ENCODE assay signal across 8 mouse cellular contexts in the genomic region with DNA sequence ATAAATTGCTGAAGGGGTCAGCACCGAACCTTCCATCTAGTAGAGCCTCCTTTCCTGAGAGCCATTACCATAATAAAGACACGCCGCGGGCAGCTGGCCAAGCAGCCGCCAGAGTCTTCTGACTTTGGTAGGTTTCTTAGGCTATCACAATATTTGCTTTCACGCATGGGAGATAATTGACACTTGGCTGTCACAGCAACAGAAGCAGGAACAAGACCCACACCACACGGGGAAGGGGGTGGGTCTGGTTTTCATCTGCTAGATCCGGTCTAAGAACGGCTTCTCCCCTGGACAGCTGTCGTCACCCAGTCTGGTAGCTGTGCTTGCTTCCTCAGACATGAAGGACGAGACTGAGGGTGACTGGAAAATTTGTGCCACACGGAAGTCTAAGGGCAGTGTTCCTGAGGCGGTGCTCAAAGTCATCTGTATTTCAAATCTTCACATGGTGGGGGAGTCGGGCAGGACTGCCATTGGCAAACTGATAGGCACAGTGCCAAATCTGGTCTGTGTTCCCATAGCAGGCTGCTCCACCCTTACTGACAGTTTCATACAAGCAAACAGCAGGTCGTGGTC.
DNase-seq lines count a peak whose midpoint lies in the region; ATAC-seq and TF ChIP-seq lines count a peak whose summit lies in the region.
"Had no signal": no experiment of that assay in that cellular context is flagged by ENCODE, and none has a peak within 500 bp of the region (broad histone marks: within the 10 kb centered on the region; RNA-seq: fewer than 3 reads in every experiment).

No protein-coding gene starts in this region.

- H3K4me3 ChIP-seq in liver, postnatal 0 days (ENCODE audit: low read depth, low read length) = no peak overlapping the region
- peak overlapping the region; percentile 18; the same call in 1 of the 2 replicates for H3K4me3 ChIP-seq in heart, embryonic 15.5 days
- H3K4me3 ChIP-seq in neural tube, embryonic 11.5 days (ENCODE audit: low read depth, low read length) = no peak overlapping the region
- H3K4me3 ChIP-seq: embryonic facial prominence, embryonic 15.5 days had no signal

- H3K27ac ChIP-seq in liver, postnatal 0 days (ENCODE audit: low read depth) = no peak overlapping the region
- no peak overlapping the region for H3K27ac ChIP-seq in heart, embryonic 15.5 days
- H3K27ac ChIP-seq in neural tube, embryonic 11.5 days (ENCODE audit: low read depth, low read length) = no peak overlapping the region
- H3K27ac ChIP-seq: embryonic facial prominence, embryonic 15.5 days had no signal

- no peaks in the 10 kb centered on the region for H3K9me3 ChIP-seq in liver, postnatal 0 days (ENCODE audit: low read length)
- no peaks in the 10 kb centered on the region for H3K9me3 ChIP-seq in heart, embryonic 15.5 days (replicated peaks)
- no peaks in the 10 kb centered on the region for H3K9me3 ChIP-seq in neural tube, embryonic 11.5 days (ENCODE audit: control insufficient read depth, low read length)
- H3K9me3 ChIP-seq: embryonic facial prominence, embryonic 15.5 days had no signal

- TF ChIP-seq CTCF in liver, postnatal 0 days (IDR thresholded peaks at IDR 0.05; ENCODE audit: low read depth) = no peak

- H3K4me2 ChIP-seq in liver, postnatal 0 days (ENCODE audit: low read depth, low read length) = peak overlapping the region; percentile 7; the same call in 1 of the 2 replicates
- peak overlapping the region; percentile 52 for H3K4me2 ChIP-seq in heart, embryonic 15.5 days
- H3K4me2 ChIP-seq in neural tube, embryonic 11.5 days (ENCODE audit: low read depth) = no peak overlapping the region
- H3K4me2 ChIP-seq: embryonic facial prominence, embryonic 15.5 days had no signal

- H3K27me3 ChIP-seq in liver, postnatal 0 days (ENCODE audit: insufficient read depth, low read length) = no peaks in the 10 kb centered on the region
- no peaks in the 10 kb centered on the region for H3K27me3 ChIP-seq in heart, embryonic 15.5 days
- H3K27me3 ChIP-seq in neural tube, embryonic 11.5 days (ENCODE audit: control insufficient read depth, insufficient read depth, low read length) = no peaks in the 10 kb centered on the region

- 62% methylated on average over 15 of the region's 15 CpGs for WGBS in liver, postnatal 0 days (ENCODE audit: insufficient replicate concordance)
- 29% methylated on average over 15 of the region's 15 CpGs for WGBS in heart, embryonic 15.5 days
- 45% methylated on average over 15 of the region's 15 CpGs for WGBS in neural tube, embryonic 11.5 days

- no peak for TF ChIP-seq EP300 in liver, postnatal 0 days (IDR thresholded peaks at IDR 0.05; ENCODE audit: low read depth)

- ATAC-seq in liver, postnatal 0 days = no peak
- no peak for ATAC-seq in heart, embryonic 15.5 days (replicated peaks; ENCODE audit: insufficient number of reproducible peaks, insufficient read depth, low FRiP score, low read depth)
- no peak for ATAC-seq in neural tube, embryonic 11.5 days (ENCODE audit: insufficient read depth, low FRiP score, low TSS enrichment)

- H3K9ac ChIP-seq in liver, postnatal 0 days (replicated peaks) = no peak overlapping the region
- no peak overlapping the region for H3K9ac ChIP-seq in heart, embryonic 15.5 days
- H3K9ac ChIP-seq in neural tube, embryonic 11.5 days (ENCODE audit: low read length) = no peak overlapping the region
- H3K9ac ChIP-seq: embryonic facial prominence, embryonic 15.5 days had no signal

- no peaks in the 10 kb centered on the region for H3K36me3 ChIP-seq in liver, postnatal 0 days (replicated peaks; ENCODE audit: insufficient read depth, low read length)
- no peaks in the 10 kb centered on the region for H3K36me3 ChIP-seq in heart, embryonic 15.5 days
- no peaks in the 10 kb centered on the region for H3K36me3 ChIP-seq in neural tube, embryonic 11.5 days (ENCODE audit: control insufficient read depth, insufficient read depth, low read length)
- H3K36me3 ChIP-seq: embryonic facial prominence, embryonic 15.5 days had no signal

- H3K4me1 ChIP-seq in liver, postnatal 0 days (ENCODE audit: insufficient read depth) = no peaks in the 10 kb centered on the region
- peaks cover 4% of the 10 kb centered on the region; the same call in 1 of the 2 replicates for H3K4me1 ChIP-seq in heart, embryonic 15.5 days (replicated peaks)
- no peaks in the 10 kb centered on the region for H3K4me1 ChIP-seq in neural tube, embryonic 11.5 days (ENCODE audit: control insufficient read depth, insufficient read depth, low read length)
- H3K4me1 ChIP-seq: embryonic facial prominence, embryonic 15.5 days had no signal

- no peak for DNase-seq in liver, postnatal 0 days
- DNase-seq in liver = no peak
- DNase-seq in kidney, adult 9 months = peak; percentile 8
- peak; percentile 40 for DNase-seq in neural tube, embryonic 11.5 days (ENCODE audit: low spot score)
- DNase-seq in layer of hippocampus, postnatal 25 days (ENCODE audit: extremely low spot score in 1 of 2, low spot score in 1 of 2) = no peak
- no peak for DNase-seq in right cerebral cortex, adult 18-20 months

Comparison
In these comparisons a context has a peak if more than half of its experiments do, and no peak if none do; other contexts are left out.
1. DNase-seq: peak in kidney, adult 9 months (single experiment) and neural tube, embryonic 11.5 days (single experiment); none in liver, postnatal 0 days (single experiment), liver (single experiment), layer of hippocampus, postnatal 25 days (0 of 2) and right cerebral cortex, adult 18-20 months (single experiment).